Mouse (Mus musculus): ENCODE data around the gene Brpf1.

The Brpf1 gene

GRCm38 (mm10) chr6:113362241-113362640, 55.3 kb downstream of the Brpf1 start:
- DNase-seq = no peak

- DNase-seq = no peak
Measured at GRCm38 (mm10) chr6:113364518-113365135, 57.7 kb downstream of the Brpf1 start.

GRCm38 (mm10) chr6:113366639-113367038, 59.7 kb downstream of the Brpf1 start:
- no peak for DNase-seq

GRCm38 (mm10) chr6:113367574-113367973, 60.6 kb downstream of the Brpf1 start:
- DNase-seq = no peak

GRCm38 (mm10) chr6:113368124-113368523, 61.2 kb downstream of the Brpf1 start:
- DNase-seq = no peak

- DNase-seq = no peak
Measured at GRCm38 (mm10) chr6:113368577-113368976, 61.6 kb downstream of the Brpf1 start.

- no peak for DNase-seq
Measured at GRCm38 (mm10) chr6:113370194-113370929, 63.4 kb downstream of the Brpf1 start.

GRCm38 (mm10) chr6:113373491-113373890, 66.6 kb downstream of the Brpf1 start:
- no peak for DNase-seq
